Mouse (Mus musculus): Measurements from ENCODE around the gene Slc41a2. TPM values are rescaled to one million over a fixed set of nuclear protein-coding genes. Genes with fewer than 3 reads are reported as not detected.

Gene Slc41a2
- polyA plus RNA-seq, 1 experiment = 1.3 TPM

- Histone ChIP-seq H3K4me1 (ENCODE audit: control insufficient read depth, insufficient read depth, insufficient read length, low read length) (no peaks in the 10 kb centered on the region), H3K27ac (replicated peaks; ENCODE audit: low read depth, low read length) (no peak overlapping the region), H3K4me3 (ENCODE audit: insufficient read depth, low read depth, low read length) (no peak overlapping the region)
Observed at GRCm38 (mm10) chr10:83341226-83341625, 3.5 kb upstream of the Slc41a2 start.

DNA sequence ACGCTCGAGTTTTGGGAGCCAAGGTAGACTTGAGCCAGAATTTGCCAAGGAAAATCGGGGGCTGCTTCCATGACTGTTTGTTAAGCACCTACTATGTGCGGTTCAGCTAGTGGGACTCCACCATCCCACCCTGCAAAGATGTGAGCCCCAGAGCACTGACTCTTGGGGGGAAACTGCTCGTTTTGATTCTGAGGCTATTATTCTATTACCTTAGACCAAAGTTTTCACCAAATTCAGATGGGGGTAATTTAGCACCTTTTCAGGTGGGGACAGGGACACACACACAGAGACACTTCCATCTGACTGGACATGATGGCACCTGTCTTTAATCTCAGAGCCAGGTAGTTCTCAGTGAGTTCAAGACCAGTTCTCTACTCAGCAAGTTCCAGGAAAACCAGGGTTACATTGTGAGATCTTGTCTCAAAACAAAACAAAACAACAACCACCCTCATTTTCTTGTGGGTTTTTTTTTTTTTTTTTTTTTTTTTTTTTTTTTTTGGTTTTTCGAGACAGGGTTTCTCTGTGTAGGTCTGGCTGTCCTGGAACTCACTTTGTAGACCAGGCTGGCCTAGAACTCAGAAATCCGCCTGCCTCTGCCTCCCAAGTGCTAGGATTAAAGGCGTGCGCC lies 403 bp upstream of the Slc41a2 start:
- Histone ChIP-seq H3K4me1 (ENCODE audit: control insufficient read depth, insufficient read depth, insufficient read length, low read length) (no peaks in the 10 kb centered on the region), H3K27ac (replicated peaks; ENCODE audit: low read depth, low read length) (no peak overlapping the region)

DNA sequence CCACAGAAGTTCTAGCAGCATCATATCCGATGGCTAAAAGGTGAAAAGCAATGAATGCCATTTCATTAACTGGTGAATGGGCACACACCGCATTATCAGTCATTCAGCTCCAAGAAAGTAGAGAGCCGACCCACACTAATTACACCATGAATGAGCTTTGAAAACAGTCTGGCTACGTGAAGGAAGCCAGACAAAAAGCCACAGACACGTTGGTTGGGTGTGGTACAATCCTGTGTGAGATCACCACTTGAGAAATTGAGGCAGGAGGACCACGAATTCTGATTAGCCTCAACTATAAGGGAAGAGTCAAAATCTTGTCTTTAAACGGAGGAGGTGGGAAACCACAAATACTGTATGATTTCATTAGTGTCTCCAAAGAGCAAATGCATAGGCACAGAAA lies 1.3 kb downstream of the Slc41a2 start:
- H3K27ac ChIP-seq (replicated peaks; ENCODE audit: low read depth, low read length) = no peak overlapping the region
- no peaks in the 10 kb centered on the region for H3K4me1 ChIP-seq (ENCODE audit: control insufficient read depth, insufficient read depth, insufficient read length, low read length)
- no peak overlapping the region for H3K4me3 ChIP-seq (ENCODE audit: insufficient read depth, low read depth, low read length)

More for the DNA sequence above, 403 bp upstream of the Slc41a2 start:
- H3K4me3 ChIP-seq (ENCODE audit: insufficient read depth, low read depth, low read length) = peak overlapping the region; percentile 80

DNA sequence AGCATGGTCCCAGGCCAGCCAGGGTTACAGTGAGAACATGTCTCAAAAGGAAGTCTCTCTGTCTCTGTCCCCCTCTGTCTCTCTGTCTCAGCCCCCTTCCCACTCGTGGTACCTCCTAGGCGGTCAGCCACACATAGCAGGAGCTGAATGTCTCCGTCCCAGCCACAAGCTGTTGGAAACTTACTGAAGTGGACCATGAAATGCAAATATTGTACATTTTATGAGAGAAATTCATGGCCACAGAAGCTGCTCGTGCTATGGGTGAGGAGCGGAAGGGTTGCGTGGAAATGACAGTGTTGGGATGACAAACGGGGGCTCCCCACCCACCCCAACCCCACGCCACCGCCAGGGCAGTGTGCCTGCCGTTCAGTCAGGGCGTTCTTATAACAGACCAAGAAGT lies 5.1 kb downstream of the Slc41a2 start:
- H3K27ac ChIP-seq (replicated peaks; ENCODE audit: low read depth, low read length) = no peak overlapping the region
- no peaks in the 10 kb centered on the region for H3K4me1 ChIP-seq (ENCODE audit: control insufficient read depth, insufficient read depth, insufficient read length, low read length)
- H3K4me3 ChIP-seq (ENCODE audit: insufficient read depth, low read depth, low read length) = no peak overlapping the region

- Histone ChIP-seq H3K4me1 (ENCODE audit: control insufficient read depth, insufficient read depth, insufficient read length, low read length) (no peaks in the 10 kb centered on the region), H3K4me3 (ENCODE audit: insufficient read depth, low read depth, low read length) (no peak overlapping the region), H3K27ac (replicated peaks; ENCODE audit: low read depth, low read length) (no peak overlapping the region)
Observed at GRCm38 (mm10) chr10:83331811-83332210, 5.9 kb downstream of the Slc41a2 start.

DNA sequence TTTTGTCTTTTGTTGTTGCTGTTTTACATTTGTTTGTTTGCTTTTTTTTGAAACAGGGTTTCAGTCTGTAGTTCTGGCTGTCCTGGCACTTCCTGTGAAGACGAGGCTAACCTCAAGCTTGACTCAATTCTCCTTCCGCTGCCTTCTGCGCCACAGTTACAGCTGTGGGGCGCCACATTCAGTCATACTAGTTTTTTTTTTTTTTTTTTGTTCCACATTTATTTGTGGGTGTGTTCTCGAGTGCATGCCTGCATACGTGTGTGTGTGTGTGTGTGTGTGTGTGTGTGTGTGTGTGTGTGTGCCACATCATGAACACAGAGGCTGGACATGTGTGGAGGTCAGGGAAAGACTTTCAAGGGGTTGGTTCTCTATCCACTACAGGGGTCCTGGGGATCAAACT lies 7.3 kb downstream of the Slc41a2 start:
- no peaks in the 10 kb centered on the region for H3K4me1 ChIP-seq (ENCODE audit: control insufficient read depth, insufficient read depth, insufficient read length, low read length)
- no peak overlapping the region for H3K4me3 ChIP-seq (ENCODE audit: insufficient read depth, low read depth, low read length)
- peak overlapping the region; percentile 44 for H3K27ac ChIP-seq (replicated peaks; ENCODE audit: low read depth, low read length)

DNA sequence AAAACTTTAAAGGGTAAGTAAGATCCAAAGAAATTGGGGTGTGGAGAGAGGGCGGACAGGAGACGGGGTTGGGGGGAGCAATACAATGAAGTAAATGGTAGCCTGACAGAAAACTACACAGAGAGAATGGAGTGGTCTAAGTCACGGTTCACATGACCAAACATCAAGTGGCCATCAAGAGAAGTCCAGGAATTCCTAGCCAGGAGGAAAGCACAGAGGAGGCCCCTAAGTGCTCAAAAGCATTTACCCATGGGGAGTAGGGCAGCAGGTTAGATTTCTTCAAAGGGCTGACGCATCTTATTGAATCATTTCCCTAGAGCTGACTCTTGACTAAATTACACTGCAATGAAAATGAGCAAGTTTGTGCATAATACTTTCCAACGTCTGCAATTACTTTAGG lies 8.9 kb downstream of the Slc41a2 start:
- no peak overlapping the region for H3K27ac ChIP-seq (replicated peaks; ENCODE audit: low read depth, low read length)
- H3K4me3 ChIP-seq (ENCODE audit: insufficient read depth, low read depth, low read length) = no peak overlapping the region
- no peaks in the 10 kb centered on the region for H3K4me1 ChIP-seq (ENCODE audit: control insufficient read depth, insufficient read depth, insufficient read length, low read length)

DNA sequence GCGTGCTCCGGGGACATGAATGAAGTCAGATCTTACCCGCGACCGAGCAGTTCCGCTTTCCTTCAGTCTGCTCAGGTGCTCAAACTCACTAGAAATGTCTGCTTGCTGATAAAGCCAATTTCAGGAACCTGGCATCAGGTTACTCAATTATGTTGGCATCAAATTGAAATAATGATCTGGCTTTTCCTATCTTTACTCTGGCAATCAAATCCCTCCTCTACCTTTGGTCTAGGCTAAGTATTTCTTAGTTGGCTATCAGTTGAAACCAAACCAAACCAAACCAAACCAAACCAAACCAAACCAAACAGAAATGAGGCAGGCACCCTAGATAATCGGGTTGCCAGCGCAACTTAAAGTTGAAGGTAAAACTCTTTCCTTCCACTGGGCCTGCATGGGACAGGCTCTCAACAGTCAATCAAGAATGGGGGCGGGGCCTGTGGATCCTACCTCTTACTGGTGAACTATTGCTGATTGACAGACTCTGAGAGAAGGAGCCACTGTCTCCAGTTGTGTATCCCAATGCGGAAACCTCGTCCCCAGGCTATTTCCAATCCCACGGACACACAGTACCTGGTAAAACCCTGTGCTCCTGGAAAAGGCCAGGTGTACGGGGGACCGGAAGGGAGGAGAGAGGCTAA lies 10.9 kb downstream of the Slc41a2 start:
- Histone ChIP-seq H3K4me1 (ENCODE audit: control insufficient read depth, insufficient read depth, insufficient read length, low read length) (no peaks in the 10 kb centered on the region), H3K27ac (replicated peaks; ENCODE audit: low read depth, low read length) (no peak overlapping the region), H3K4me3 (ENCODE audit: insufficient read depth, low read depth, low read length) (no peak overlapping the region)

GRCm38 (mm10) chr10:83325903-83326302 lies 11.8 kb downstream of the Slc41a2 start:
- Histone ChIP-seq H3K4me1 (ENCODE audit: control insufficient read depth, insufficient read depth, insufficient read length, low read length) (no peaks in the 10 kb centered on the region), H3K4me3 (ENCODE audit: insufficient read depth, low read depth, low read length) (no peak overlapping the region), H3K27ac (replicated peaks; ENCODE audit: low read depth, low read length) (no peak overlapping the region)

- Histone ChIP-seq H3K27ac (replicated peaks; ENCODE audit: low read depth, low read length) (no peak overlapping the region), H3K4me3 (ENCODE audit: insufficient read depth, low read depth, low read length) (no peak overlapping the region), H3K4me1 (ENCODE audit: control insufficient read depth, insufficient read depth, insufficient read length, low read length) (no peaks in the 10 kb centered on the region)
Observed at GRCm38 (mm10) chr10:83324871-83325270, 12.8 kb downstream of the Slc41a2 start.

GRCm38 (mm10) chr10:83322551-83323100 lies 15.1 kb downstream of the Slc41a2 start:
- no peak overlapping the region for H3K4me3 ChIP-seq (ENCODE audit: insufficient read depth, low read depth, low read length)
- no peaks in the 10 kb centered on the region for H3K4me1 ChIP-seq (ENCODE audit: control insufficient read depth, insufficient read depth, insufficient read length, low read length)
- H3K27ac ChIP-seq (replicated peaks; ENCODE audit: low read depth, low read length) = no peak overlapping the region

GRCm38 (mm10) chr10:83321528-83321927 lies 16.2 kb downstream of the Slc41a2 start:
- H3K4me3 ChIP-seq (ENCODE audit: insufficient read depth, low read depth, low read length) = no peak overlapping the region
- H3K27ac ChIP-seq (replicated peaks; ENCODE audit: low read depth, low read length) = no peak overlapping the region; the same call in 1 of the 2 replicates

DNA sequence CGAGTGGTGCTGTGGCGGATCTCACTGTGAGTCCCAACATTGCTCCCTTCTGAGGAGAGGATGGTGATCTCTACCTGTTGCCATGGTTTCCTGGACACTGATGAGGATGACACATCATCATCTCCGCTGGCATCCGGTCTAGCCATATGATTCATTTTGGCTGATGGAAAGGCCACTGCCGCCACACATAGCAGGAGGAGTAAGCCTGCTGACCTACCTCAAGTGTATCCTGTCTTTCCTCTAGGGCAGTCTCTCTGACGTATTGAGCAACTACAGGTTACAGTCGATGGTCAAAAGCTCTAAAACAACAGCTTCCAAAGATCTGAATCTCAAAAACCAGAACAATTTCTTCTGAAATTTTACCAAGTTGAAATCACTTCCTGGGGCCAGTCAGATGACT lies 16.8 kb downstream of the Slc41a2 start:
- no peak overlapping the region for H3K27ac ChIP-seq (replicated peaks; ENCODE audit: low read depth, low read length)
- H3K4me3 ChIP-seq (ENCODE audit: insufficient read depth, low read depth, low read length) = no peak overlapping the region
- no peaks in the 10 kb centered on the region for H3K4me1 ChIP-seq (ENCODE audit: control insufficient read depth, insufficient read depth, insufficient read length, low read length)

More at GRCm38 (mm10) chr10:83321528-83321927, 16.2 kb downstream of the Slc41a2 start:
- no peaks in the 10 kb centered on the region for H3K4me1 ChIP-seq (ENCODE audit: control insufficient read depth, insufficient read depth, insufficient read length, low read length)

GRCm38 (mm10) chr10:83320396-83320795 lies 17.3 kb downstream of the Slc41a2 start:
- Histone ChIP-seq H3K27ac (replicated peaks; ENCODE audit: low read depth, low read length) (no peak overlapping the region), H3K4me1 (ENCODE audit: control insufficient read depth, insufficient read depth, insufficient read length, low read length) (no peaks in the 10 kb centered on the region), H3K4me3 (ENCODE audit: insufficient read depth, low read depth, low read length) (no peak overlapping the region)

- Histone ChIP-seq H3K4me3 (ENCODE audit: insufficient read depth, low read depth, low read length) (no peak overlapping the region), H3K4me1 (ENCODE audit: control insufficient read depth, insufficient read depth, insufficient read length, low read length) (no peaks in the 10 kb centered on the region), H3K27ac (replicated peaks; ENCODE audit: low read depth, low read length) (no peak overlapping the region)
Observed at GRCm38 (mm10) chr10:83313033-83313432, 24.6 kb downstream of the Slc41a2 start.

GRCm38 (mm10) chr10:83310356-83310755 lies 27.3 kb downstream of the Slc41a2 start:
- Histone ChIP-seq H3K27ac (replicated peaks; ENCODE audit: low read depth, low read length) (no peak overlapping the region), H3K4me1 (ENCODE audit: control insufficient read depth, insufficient read depth, insufficient read length, low read length) (no peaks in the 10 kb centered on the region), H3K4me3 (ENCODE audit: insufficient read depth, low read depth, low read length) (no peak overlapping the region)
